Mouse (Mus musculus): ENCODE measurements around the gene Pla2g4a. TPM values are rescaled to one million over a fixed set of nuclear protein-coding genes. Genes with fewer than 3 reads are reported as not detected.
"Not testable (repeated sequence)": the region's sequence is repeated elsewhere in the genome, so short reads cannot be mapped to it uniquely, and the experiment has no call there.

The Pla2g4a gene
- polyA plus RNA-seq, 1 experiment from 2014 or later: 44.4 TPM

DNA sequence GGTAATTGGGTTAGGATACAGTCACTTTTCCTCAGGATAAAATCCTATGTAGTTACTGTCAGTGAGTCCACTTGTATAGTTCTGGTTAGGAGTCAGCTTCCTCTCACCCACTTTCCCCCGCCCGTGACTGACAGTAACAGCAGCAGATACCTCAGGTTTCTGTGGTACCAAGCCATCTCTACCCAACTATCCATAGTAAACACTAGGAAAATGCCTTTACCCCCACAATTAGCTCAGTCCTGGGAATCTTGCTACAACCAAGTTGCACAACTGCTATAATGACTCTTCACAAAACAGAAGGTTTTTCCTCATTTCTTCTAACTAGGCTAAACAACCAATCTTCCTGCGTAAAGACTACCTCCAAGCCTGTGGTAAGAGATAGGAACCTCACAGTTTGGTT is 14.7 kb downstream of the Pla2g4a start:
- Histone ChIP-seq H3K9me3 (ENCODE audit: control insufficient read depth, low read depth, low read length) (no peaks in the 10 kb centered on the region), H3K27ac (ENCODE audit: low read length) (no peak overlapping the region), H3K27me3 (ENCODE audit: control insufficient read depth, insufficient read depth, low read length) (no peaks in the 10 kb centered on the region), H3K36me3 (ENCODE audit: control insufficient read depth, insufficient read depth, low read length) (no peaks in the 10 kb centered on the region), H3K4me1 (ENCODE audit: control insufficient read depth, insufficient read depth, low read length) (peaks cover 10% of the 10 kb centered on the region), H3K4me3 (ENCODE audit: low read depth, low read length) (no peak overlapping the region), H3K9ac (replicated peaks; ENCODE audit: low read depth, low read length) (no peak overlapping the region), H3K4me2 (replicated peaks; ENCODE audit: low read depth, low read length) (no peak overlapping the region)
- 86% methylated on average over 3 of the region's 3 CpGs for WGBS
- ATAC-seq (ENCODE audit: insufficient number of reproducible peaks, insufficient read depth, low FRiP score, low read depth): no peak

- H3K9ac ChIP-seq (replicated peaks; ENCODE audit: low read depth, low read length): no peak overlapping the region
- WGBS: 67% methylated on average over 2 of the region's 2 CpGs
- H3K9me3 ChIP-seq (ENCODE audit: control insufficient read depth, low read depth, low read length): no peaks in the 10 kb centered on the region
- H3K4me3 ChIP-seq (ENCODE audit: low read depth, low read length): no peak overlapping the region
- no peaks in the 10 kb centered on the region for H3K4me1 ChIP-seq (ENCODE audit: control insufficient read depth, insufficient read depth, low read length)
- no peak for ATAC-seq (ENCODE audit: insufficient number of reproducible peaks, insufficient read depth, low FRiP score, low read depth)
- H3K36me3 ChIP-seq (ENCODE audit: control insufficient read depth, insufficient read depth, low read length): no peaks in the 10 kb centered on the region
- no peak overlapping the region for H3K27ac ChIP-seq (ENCODE audit: low read length)
- no peak overlapping the region for H3K4me2 ChIP-seq (replicated peaks; ENCODE audit: low read depth, low read length)
- H3K27me3 ChIP-seq (ENCODE audit: control insufficient read depth, insufficient read depth, low read length): no peaks in the 10 kb centered on the region
Measured at GRCm38 (mm10) chr1:149943611-149944010, 17.5 kb downstream of the Pla2g4a start.

DNA sequence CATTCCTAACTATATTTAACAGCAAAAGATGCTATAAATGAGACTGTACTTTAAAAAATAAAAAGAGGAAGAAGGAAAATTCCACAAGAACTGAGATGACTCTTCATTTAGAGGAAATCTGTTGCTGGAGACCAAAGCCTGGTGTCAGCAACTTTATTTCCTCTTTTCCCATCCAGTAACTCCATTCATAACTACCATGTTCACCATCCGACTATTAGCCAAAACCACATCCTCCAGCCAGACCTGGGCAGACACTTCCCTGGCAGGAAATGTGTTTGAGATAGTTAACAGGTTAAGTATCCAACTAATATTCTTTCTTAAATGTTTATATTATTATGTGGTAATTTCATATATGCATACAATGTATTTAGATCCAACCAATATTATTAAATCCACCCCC is 20.8 kb downstream of the Pla2g4a start:
- Histone ChIP-seq H3K4me2 (replicated peaks; ENCODE audit: low read depth, low read length) (no peak overlapping the region), H3K9me3 (ENCODE audit: control insufficient read depth, low read depth, low read length) (no peaks in the 10 kb centered on the region), H3K4me1 (ENCODE audit: control insufficient read depth, insufficient read depth, low read length) (no peaks in the 10 kb centered on the region), H3K27ac (ENCODE audit: low read length) (no peak overlapping the region), H3K36me3 (ENCODE audit: control insufficient read depth, insufficient read depth, low read length) (no peaks in the 10 kb centered on the region), H3K27me3 (ENCODE audit: control insufficient read depth, insufficient read depth, low read length) (no peaks in the 10 kb centered on the region), H3K4me3 (ENCODE audit: low read depth, low read length) (no peak overlapping the region), H3K9ac (replicated peaks; ENCODE audit: low read depth, low read length) (no peak overlapping the region)
- ATAC-seq (ENCODE audit: insufficient number of reproducible peaks, insufficient read depth, low FRiP score, low read depth): no peak
- 70% methylated on average over 1 of the region's 1 CpGs for whole genome bisulfite sequencing

DNA sequence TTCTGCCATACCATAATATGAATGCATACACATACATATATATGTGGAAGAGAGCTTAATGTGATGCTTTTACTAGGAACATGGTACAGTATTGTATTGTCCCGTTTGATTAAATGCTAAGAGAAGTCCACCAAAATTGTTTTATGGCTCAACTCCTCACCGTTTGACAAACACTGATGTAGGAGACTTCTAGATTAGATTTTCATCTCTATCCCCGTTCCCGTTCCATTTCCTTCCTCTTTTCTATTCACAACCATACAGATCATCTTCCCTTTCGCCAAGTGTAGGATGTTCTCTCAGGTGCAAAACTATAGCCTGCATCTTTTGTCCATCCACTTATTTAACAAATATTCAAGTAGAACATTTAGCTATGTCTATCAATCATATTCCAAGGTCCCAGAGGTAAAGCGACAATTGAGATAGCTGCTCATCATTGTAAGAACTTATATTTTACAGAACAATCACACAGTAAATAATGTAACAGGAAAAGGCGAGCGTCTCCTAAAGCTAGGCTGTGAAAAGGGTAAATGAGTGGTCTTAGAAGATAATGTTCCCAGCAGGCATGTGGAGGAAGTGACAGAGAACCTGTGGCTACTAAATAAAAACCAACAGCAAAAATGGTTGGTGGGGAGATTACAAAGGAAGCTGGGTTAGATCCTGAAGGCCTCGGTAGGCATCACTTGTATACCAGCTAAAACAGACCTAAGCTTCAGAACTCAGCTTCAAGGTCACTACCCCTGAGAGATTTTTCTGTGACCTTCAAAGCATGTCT is 21.6 kb downstream of the Pla2g4a start:
- Histone ChIP-seq H3K4me3 (ENCODE audit: low read depth, low read length) (no peak overlapping the region), H3K27ac (ENCODE audit: low read length) (no peak overlapping the region), H3K36me3 (ENCODE audit: control insufficient read depth, insufficient read depth, low read length) (no peaks in the 10 kb centered on the region), H3K4me2 (replicated peaks; ENCODE audit: low read depth, low read length) (no peak overlapping the region), H3K9ac (replicated peaks; ENCODE audit: low read depth, low read length) (no peak overlapping the region), H3K9me3 (ENCODE audit: control insufficient read depth, low read depth, low read length) (no peaks in the 10 kb centered on the region), H3K4me1 (ENCODE audit: control insufficient read depth, insufficient read depth, low read length) (no peaks in the 10 kb centered on the region), H3K27me3 (ENCODE audit: control insufficient read depth, insufficient read depth, low read length) (no peaks in the 10 kb centered on the region)
- ATAC-seq (ENCODE audit: insufficient number of reproducible peaks, insufficient read depth, low FRiP score, low read depth): no peak
- WGBS: 85% methylated on average over 9 of the region's 9 CpGs

GRCm38 (mm10) chr1:149937825-149938224 is 23.3 kb downstream of the Pla2g4a start:
- Histone ChIP-seq H3K9ac (replicated peaks; ENCODE audit: low read depth, low read length) (no peak overlapping the region), H3K4me1 (ENCODE audit: control insufficient read depth, insufficient read depth, low read length) (no peaks in the 10 kb centered on the region), H3K4me3 (ENCODE audit: low read depth, low read length) (no peak overlapping the region), H3K4me2 (replicated peaks; ENCODE audit: low read depth, low read length) (no peak overlapping the region), H3K27me3 (ENCODE audit: control insufficient read depth, insufficient read depth, low read length) (no peaks in the 10 kb centered on the region), H3K27ac (ENCODE audit: low read length) (no peak overlapping the region), H3K9me3 (ENCODE audit: control insufficient read depth, low read depth, low read length) (no peaks in the 10 kb centered on the region), H3K36me3 (ENCODE audit: control insufficient read depth, insufficient read depth, low read length) (no peaks in the 10 kb centered on the region)
- no peak for ATAC-seq (ENCODE audit: insufficient number of reproducible peaks, insufficient read depth, low FRiP score, low read depth)
- 84% methylated on average over 4 of the region's 4 CpGs for WGBS

DNA sequence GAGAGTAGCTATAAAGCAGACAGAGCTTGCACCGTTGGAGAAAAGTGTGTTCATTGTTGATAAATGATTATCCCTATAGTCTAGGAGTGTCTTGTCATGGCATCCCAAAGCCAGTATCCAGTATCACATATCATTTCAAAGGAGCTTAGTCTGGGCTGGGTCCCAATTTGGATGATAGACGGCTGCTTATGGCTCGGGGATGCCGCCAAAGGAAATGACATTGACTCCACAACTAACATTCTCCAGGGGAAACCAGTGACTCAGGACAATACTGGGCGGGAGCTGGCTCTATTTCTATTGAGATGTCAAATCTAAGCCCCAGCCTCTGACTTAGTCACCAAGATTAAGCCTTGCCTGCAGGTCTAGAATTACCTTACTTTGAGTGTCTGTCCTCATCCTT is 31.9 kb downstream of the Pla2g4a start:
- no peaks in the 10 kb centered on the region for H3K36me3 ChIP-seq (ENCODE audit: control insufficient read depth, insufficient read depth, low read length)
- WGBS: 66% methylated on average over 5 of the region's 5 CpGs
- H3K9me3 ChIP-seq (ENCODE audit: control insufficient read depth, low read depth, low read length): no peaks in the 10 kb centered on the region
- no peaks in the 10 kb centered on the region for H3K27me3 ChIP-seq (ENCODE audit: control insufficient read depth, insufficient read depth, low read length)
- H3K4me3 ChIP-seq (ENCODE audit: low read depth, low read length): no peak overlapping the region
- no peak overlapping the region for H3K9ac ChIP-seq (replicated peaks; ENCODE audit: low read depth, low read length)
- H3K4me1 ChIP-seq (ENCODE audit: control insufficient read depth, insufficient read depth, low read length): no peaks in the 10 kb centered on the region
- no peak for ATAC-seq (ENCODE audit: insufficient number of reproducible peaks, insufficient read depth, low FRiP score, low read depth)
- no peak overlapping the region for H3K27ac ChIP-seq (ENCODE audit: low read length)
- no peak overlapping the region for H3K4me2 ChIP-seq (replicated peaks; ENCODE audit: low read depth, low read length)

DNA sequence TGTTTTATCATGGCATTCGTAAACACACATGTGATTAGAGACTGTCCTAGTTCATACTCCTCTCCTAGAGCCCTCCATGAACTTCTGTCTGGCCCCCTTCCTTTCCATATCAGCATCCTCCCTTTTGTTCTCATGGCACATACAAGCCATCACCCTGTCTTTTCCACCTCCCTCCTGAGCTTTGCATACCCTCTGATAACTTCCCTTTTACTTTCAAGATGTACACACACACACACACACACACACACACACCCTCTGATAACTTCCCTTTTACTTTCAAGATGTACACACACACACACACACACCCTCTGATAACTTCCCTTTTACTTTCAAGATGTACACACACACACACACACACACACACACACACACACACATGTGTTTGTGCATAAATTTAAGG is 37.4 kb downstream of the Pla2g4a start:
- 45% methylated on average over 1 of the region's 1 CpGs for WGBS
- not testable (repeated sequence) for H3K4me2 ChIP-seq (replicated peaks; ENCODE audit: low read depth, low read length); H3K9me3 ChIP-seq (ENCODE audit: control insufficient read depth, low read depth, low read length); H3K9ac ChIP-seq (replicated peaks; ENCODE audit: low read depth, low read length); H3K36me3 ChIP-seq (ENCODE audit: control insufficient read depth, insufficient read depth, low read length); H3K4me3 ChIP-seq (ENCODE audit: low read depth, low read length); ATAC-seq (ENCODE audit: insufficient number of reproducible peaks, insufficient read depth, low FRiP score, low read depth); H3K27ac ChIP-seq (ENCODE audit: low read length); H3K4me1 ChIP-seq (ENCODE audit: control insufficient read depth, insufficient read depth, low read length); H3K27me3 ChIP-seq (ENCODE audit: control insufficient read depth, insufficient read depth, low read length)

GRCm38 (mm10) chr1:149922219-149922618 is 38.9 kb downstream of the Pla2g4a start:
- no peak for ATAC-seq (ENCODE audit: insufficient number of reproducible peaks, insufficient read depth, low FRiP score, low read depth)
- H3K27ac ChIP-seq (ENCODE audit: low read length): no peak overlapping the region; the same call in 1 of the 2 replicates
- no peaks in the 10 kb centered on the region for H3K4me1 ChIP-seq (ENCODE audit: control insufficient read depth, insufficient read depth, low read length)
- H3K27me3 ChIP-seq (ENCODE audit: control insufficient read depth, insufficient read depth, low read length): no peaks in the 10 kb centered on the region
- no peak overlapping the region for H3K4me2 ChIP-seq (replicated peaks; ENCODE audit: low read depth, low read length)
- no peak overlapping the region for H3K4me3 ChIP-seq (ENCODE audit: low read depth, low read length)
- WGBS: 46% methylated on average over 1 of the region's 1 CpGs
- no peak overlapping the region for H3K9ac ChIP-seq (replicated peaks; ENCODE audit: low read depth, low read length)
- H3K36me3 ChIP-seq (ENCODE audit: control insufficient read depth, insufficient read depth, low read length): no peaks in the 10 kb centered on the region
- H3K9me3 ChIP-seq (ENCODE audit: control insufficient read depth, low read depth, low read length): no peaks in the 10 kb centered on the region

- no peaks in the 10 kb centered on the region for H3K9me3 ChIP-seq (ENCODE audit: control insufficient read depth, low read depth, low read length)
- peak; percentile 68 for ATAC-seq (ENCODE audit: insufficient number of reproducible peaks, insufficient read depth, low FRiP score, low read depth)
- no peak overlapping the region for H3K4me3 ChIP-seq (ENCODE audit: low read depth, low read length)
- no peaks in the 10 kb centered on the region for H3K27me3 ChIP-seq (ENCODE audit: control insufficient read depth, insufficient read depth, low read length)
- H3K9ac ChIP-seq (replicated peaks; ENCODE audit: low read depth, low read length): no peak overlapping the region
- H3K4me2 ChIP-seq (replicated peaks; ENCODE audit: low read depth, low read length): no peak overlapping the region
- no peaks in the 10 kb centered on the region for H3K36me3 ChIP-seq (ENCODE audit: control insufficient read depth, insufficient read depth, low read length)
- WGBS: 57% methylated on average over 5 of the region's 5 CpGs
- no peak overlapping the region for H3K27ac ChIP-seq (ENCODE audit: low read length)
- no peaks in the 10 kb centered on the region for H3K4me1 ChIP-seq (ENCODE audit: control insufficient read depth, insufficient read depth, low read length)
Measured at GRCm38 (mm10) chr1:149921325-149921724, 39.8 kb downstream of the Pla2g4a start.
